Mouse (Mus musculus): ENCODE results near the gene Smc3. TPM values are rescaled to one million over a fixed set of nuclear protein-coding genes. Genes with fewer than 3 reads are reported as not detected.
"Not testable (repeated sequence)": the region's sequence is repeated elsewhere in the genome, so short reads cannot be mapped to it uniquely, and the experiment has no call there.

Gene Smc3
- total and polyA plus RNA-seq, 2 experiments from 2014 or later = 26.1 to 45.7 TPM

DNA sequence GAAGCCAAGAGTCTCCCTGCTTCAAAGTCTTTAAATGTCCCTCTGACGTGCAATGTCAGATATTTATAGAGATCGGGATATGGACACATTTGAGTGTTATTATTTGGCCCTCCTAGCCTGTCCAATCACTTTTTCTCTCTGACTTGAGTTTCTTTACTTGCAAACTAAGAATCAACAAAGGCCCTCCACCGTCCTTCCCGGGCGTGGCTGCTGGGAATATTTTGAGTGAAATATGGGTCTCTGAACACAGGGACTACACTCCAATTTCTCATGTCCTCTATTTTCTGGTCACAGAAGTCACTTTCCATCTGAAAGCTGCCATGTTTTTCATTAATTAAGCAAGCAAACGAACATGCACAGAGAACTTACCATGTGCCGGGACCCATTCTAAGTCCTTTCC is 25.7 kb upstream of the Smc3 start:
- H3K36me3 ChIP-seq (ENCODE audit: insufficient read depth, low read length) = no peaks in the 10 kb centered on the region
- H3K4me2 ChIP-seq (ENCODE audit: low read depth, low read length, poor library complexity, severe bottlenecking) = no peak overlapping the region
- TF ChIP-seq CTCF (IDR thresholded peaks at IDR 0.05) = no peak
- no peak for DNase-seq (ENCODE audit: low spot score)
- H3K4me1 ChIP-seq (ENCODE audit: insufficient read depth, low read length) = peaks cover 3% of the 10 kb centered on the region; the same call in 1 of the 2 replicates
- no peak overlapping the region for H3K4me3 ChIP-seq (ENCODE audit: low read depth, low read length)
- no peak overlapping the region for H3K27ac ChIP-seq (ENCODE audit: low read depth, low read length)
- no peak overlapping the region for H3K9ac ChIP-seq (replicated peaks; ENCODE audit: low read length, poor library complexity, severe bottlenecking)
- 89% methylated on average over 7 of the region's 7 CpGs for WGBS
- no peaks in the 10 kb centered on the region for H3K9me3 ChIP-seq (ENCODE audit: low read length)
- no peaks in the 10 kb centered on the region for H3K27me3 ChIP-seq (ENCODE audit: insufficient read depth, low read length)
- no peak for ATAC-seq (ENCODE audit: low FRiP score)

DNA sequence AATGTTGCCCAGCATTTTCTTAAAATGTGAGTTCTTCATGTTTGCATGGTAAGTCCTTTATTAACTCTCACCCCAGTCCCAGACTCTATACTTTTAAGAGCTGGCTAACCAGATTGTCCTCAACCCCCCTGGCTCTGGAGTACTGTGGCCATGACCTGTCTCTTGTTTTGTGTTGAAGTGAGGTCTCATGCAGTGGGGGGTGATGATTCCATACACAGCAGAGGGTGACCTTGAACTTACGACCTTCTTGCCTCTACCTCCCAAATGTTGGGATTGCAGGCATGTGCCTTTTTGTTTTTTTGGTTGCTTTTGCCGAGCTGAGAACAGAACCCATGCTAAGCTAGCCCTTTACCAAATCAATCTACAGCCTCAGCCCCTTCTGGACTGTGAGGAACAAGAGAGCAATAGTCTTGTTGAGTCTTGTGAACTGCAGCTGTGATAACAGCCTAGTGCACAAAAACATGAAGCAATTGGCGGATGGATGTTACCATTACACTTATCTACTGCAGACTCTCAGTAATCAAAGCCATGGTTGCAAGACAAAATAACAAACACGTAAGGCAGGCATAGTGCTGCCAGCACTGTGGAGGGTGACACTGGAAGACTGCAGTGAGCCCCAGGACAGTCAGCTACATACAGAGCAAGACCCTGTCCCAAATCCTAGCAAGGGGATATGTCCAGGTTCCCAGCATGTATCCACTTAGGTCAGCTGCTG is 24.7 kb upstream of the Smc3 start:
- no peak for DNase-seq (ENCODE audit: low spot score)
- Histone ChIP-seq H3K27me3 (ENCODE audit: insufficient read depth, low read length) (no peaks in the 10 kb centered on the region), H3K9me3 (ENCODE audit: low read length) (no peaks in the 10 kb centered on the region), H3K9ac (replicated peaks; ENCODE audit: low read length, poor library complexity, severe bottlenecking) (no peak overlapping the region), H3K4me3 (ENCODE audit: low read depth, low read length) (no peak overlapping the region), H3K36me3 (ENCODE audit: insufficient read depth, low read length) (no peaks in the 10 kb centered on the region), H3K4me2 (ENCODE audit: low read depth, low read length, poor library complexity, severe bottlenecking) (no peak overlapping the region), H3K27ac (ENCODE audit: low read depth, low read length) (no peak overlapping the region), H3K4me1 (ENCODE audit: insufficient read depth, low read length) (peaks cover 3% of the 10 kb centered on the region; the same call in 1 of the 2 replicates)
- ATAC-seq (ENCODE audit: low FRiP score) = no peak
- no peak for TF ChIP-seq CTCF (IDR thresholded peaks at IDR 0.05)
- WGBS = 83% methylated on average over 4 of the region's 4 CpGs

DNA sequence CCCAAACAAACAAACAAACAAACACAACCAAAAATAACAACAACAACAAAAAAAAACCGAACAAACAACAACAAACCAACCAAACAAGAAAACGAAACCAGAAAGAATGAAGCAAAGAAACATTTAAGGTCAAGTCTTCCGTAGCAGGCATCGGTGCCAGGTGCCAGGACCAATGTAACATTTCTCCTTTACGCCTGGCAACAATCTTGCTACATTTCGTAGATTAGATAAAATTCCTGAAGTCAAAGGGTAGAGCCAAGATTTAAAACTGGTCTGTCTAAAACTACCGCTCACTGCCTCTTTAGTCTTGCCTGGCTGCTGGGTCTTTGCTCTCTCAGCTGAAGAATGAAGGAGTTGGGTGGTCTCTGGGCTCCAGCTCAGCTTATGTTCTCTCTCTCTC is 24.1 kb upstream of the Smc3 start:
- Histone ChIP-seq H3K4me3 (ENCODE audit: low read depth, low read length) (no peak overlapping the region), H3K4me1 (ENCODE audit: insufficient read depth, low read length) (peaks cover 3% of the 10 kb centered on the region; the same call in 1 of the 2 replicates), H3K27ac (ENCODE audit: low read depth, low read length) (no peak overlapping the region), H3K9ac (replicated peaks; ENCODE audit: low read length, poor library complexity, severe bottlenecking) (no peak overlapping the region), H3K9me3 (ENCODE audit: low read length) (no peaks in the 10 kb centered on the region), H3K4me2 (ENCODE audit: low read depth, low read length, poor library complexity, severe bottlenecking) (no peak overlapping the region), H3K27me3 (ENCODE audit: insufficient read depth, low read length) (no peaks in the 10 kb centered on the region), H3K36me3 (ENCODE audit: insufficient read depth, low read length) (no peaks in the 10 kb centered on the region)
- DNase-seq (ENCODE audit: low spot score) (no peak), ATAC-seq (ENCODE audit: low FRiP score) (no peak)
- WGBS = 85% methylated on average over 7 of the region's 7 CpGs
- TF ChIP-seq CTCF (IDR thresholded peaks at IDR 0.05) = no peak

- DNase-seq (ENCODE audit: low spot score) = no peak
- ATAC-seq (ENCODE audit: low FRiP score) = no peak
- Histone ChIP-seq H3K36me3 (ENCODE audit: insufficient read depth, low read length) (no peaks in the 10 kb centered on the region), H3K4me3 (ENCODE audit: low read depth, low read length) (no peak overlapping the region), H3K4me2 (ENCODE audit: low read depth, low read length, poor library complexity, severe bottlenecking) (no peak overlapping the region), H3K4me1 (ENCODE audit: insufficient read depth, low read length) (peaks cover 3% of the 10 kb centered on the region; the same call in 1 of the 2 replicates), H3K27me3 (ENCODE audit: insufficient read depth, low read length) (no peaks in the 10 kb centered on the region), H3K27ac (ENCODE audit: low read depth, low read length) (no peak overlapping the region), H3K9me3 (ENCODE audit: low read length) (no peaks in the 10 kb centered on the region), H3K9ac (replicated peaks; ENCODE audit: low read length, poor library complexity, severe bottlenecking) (no peak overlapping the region)
- no peak for TF ChIP-seq CTCF (IDR thresholded peaks at IDR 0.05)
- WGBS = 35% methylated on average over 11 of the region's 11 CpGs
These were observed 23.0 kb upstream of the Smc3 start for GRCm38 (mm10) chr19:53577025-53577800.

DNA sequence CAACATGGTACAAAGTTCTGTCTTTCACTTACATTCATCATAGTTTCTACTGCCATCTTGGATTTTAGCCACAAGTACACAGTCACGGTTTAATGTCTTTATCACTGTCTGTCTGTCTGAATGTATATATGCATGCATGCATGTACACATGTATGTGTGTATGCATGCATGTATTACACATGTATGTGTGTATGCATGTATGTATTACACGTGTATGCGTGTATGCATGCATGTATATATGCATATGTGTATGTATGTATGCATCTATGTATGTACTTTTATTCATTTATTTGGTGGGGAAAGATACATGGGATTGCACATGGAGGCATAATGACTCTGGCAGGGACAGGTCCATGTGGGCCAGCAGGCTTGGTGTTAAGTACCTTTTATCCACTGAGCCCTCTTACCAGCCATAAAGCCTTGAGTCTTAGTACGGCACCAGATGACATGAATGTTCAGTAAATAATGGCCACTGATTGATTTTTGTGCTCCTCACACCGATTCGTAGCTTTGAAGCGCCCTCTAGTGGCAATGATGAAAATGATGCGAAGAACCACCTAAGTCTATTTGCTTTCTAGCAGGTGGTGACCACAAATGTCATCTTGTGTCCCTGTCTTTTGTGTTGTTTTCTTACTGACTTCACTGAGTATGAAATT is 21.5 kb upstream of the Smc3 start:
- TF ChIP-seq CTCF (IDR thresholded peaks at IDR 0.05) = peak; percentile 95
- Histone ChIP-seq H3K36me3 (ENCODE audit: insufficient read depth, low read length) (no peaks in the 10 kb centered on the region), H3K4me2 (ENCODE audit: low read depth, low read length, poor library complexity, severe bottlenecking) (no peak overlapping the region), H3K9me3 (ENCODE audit: low read length) (no peaks in the 10 kb centered on the region), H3K27ac (ENCODE audit: low read depth, low read length) (no peak overlapping the region), H3K4me1 (ENCODE audit: insufficient read depth, low read length) (peaks cover 3% of the 10 kb centered on the region; the same call in 1 of the 2 replicates), H3K27me3 (ENCODE audit: insufficient read depth, low read length) (no peaks in the 10 kb centered on the region), H3K9ac (replicated peaks; ENCODE audit: low read length, poor library complexity, severe bottlenecking) (no peak overlapping the region), H3K4me3 (ENCODE audit: low read depth, low read length) (no peak overlapping the region)
- ATAC-seq (ENCODE audit: low FRiP score) (no peak), DNase-seq (ENCODE audit: low spot score) (peak; percentile 90)
- 13% methylated on average over 8 of the region's 8 CpGs for WGBS

GRCm38 (mm10) chr19:53580271-53580670 is 19.9 kb upstream of the Smc3 start:
- ATAC-seq (ENCODE audit: low FRiP score); H3K27ac ChIP-seq (ENCODE audit: low read depth, low read length); H3K4me2 ChIP-seq (ENCODE audit: low read depth, low read length, poor library complexity, severe bottlenecking); H3K27me3 ChIP-seq (ENCODE audit: insufficient read depth, low read length); H3K4me3 ChIP-seq (ENCODE audit: low read depth, low read length); H3K9ac ChIP-seq (replicated peaks; ENCODE audit: low read length, poor library complexity, severe bottlenecking); H3K36me3 ChIP-seq (ENCODE audit: insufficient read depth, low read length); H3K9me3 ChIP-seq (ENCODE audit: low read length); DNase-seq (ENCODE audit: low spot score); H3K4me1 ChIP-seq (ENCODE audit: insufficient read depth, low read length): not testable (repeated sequence)
- WGBS = 85% methylated on average over 8 of the region's 8 CpGs

GRCm38 (mm10) chr19:53587686-53588085 is 12.5 kb upstream of the Smc3 start:
- H3K27me3 ChIP-seq (ENCODE audit: insufficient read depth, low read length); H3K4me3 ChIP-seq (ENCODE audit: low read depth, low read length); H3K4me2 ChIP-seq (ENCODE audit: low read depth, low read length, poor library complexity, severe bottlenecking); ATAC-seq (ENCODE audit: low FRiP score); H3K4me1 ChIP-seq (ENCODE audit: insufficient read depth, low read length); H3K9ac ChIP-seq (replicated peaks; ENCODE audit: low read length, poor library complexity, severe bottlenecking); H3K36me3 ChIP-seq (ENCODE audit: insufficient read depth, low read length); H3K27ac ChIP-seq (ENCODE audit: low read depth, low read length); DNase-seq (ENCODE audit: low spot score); H3K9me3 ChIP-seq (ENCODE audit: low read length): not testable (repeated sequence)
- 90% methylated on average over 3 of the region's 3 CpGs for WGBS

GRCm38 (mm10) chr19:53588968-53589367 is 11.2 kb upstream of the Smc3 start, which contains the start of gene Nutf2-ps1:
TSS of gene Nutf2-ps1 (minus strand) at chr19:53589068.
- DNase-seq (ENCODE audit: low spot score); H3K4me3 ChIP-seq (ENCODE audit: low read depth, low read length); H3K4me2 ChIP-seq (ENCODE audit: low read depth, low read length, poor library complexity, severe bottlenecking); H3K27ac ChIP-seq (ENCODE audit: low read depth, low read length); H3K36me3 ChIP-seq (ENCODE audit: insufficient read depth, low read length); ATAC-seq (ENCODE audit: low FRiP score); H3K4me1 ChIP-seq (ENCODE audit: insufficient read depth, low read length); H3K27me3 ChIP-seq (ENCODE audit: insufficient read depth, low read length); H3K9ac ChIP-seq (replicated peaks; ENCODE audit: low read length, poor library complexity, severe bottlenecking); H3K9me3 ChIP-seq (ENCODE audit: low read length): not testable (repeated sequence)
- WGBS = 96% methylated on average over 7 of the region's 7 CpGs

All from midbrain, postnatal 0 days (tissue).